Mouse (Mus musculus): ENCODE measurements at regions not wholly inside any gene's neighbourhood (a gene's known extent, or its start where the extent isn't known, plus 50 kb on each side); places are given as distances from the start of the nearest gene placed in this dataset.
A peak's percentile ranks its signal among the peaks of the same experiment; 100 is the strongest.

DNA sequence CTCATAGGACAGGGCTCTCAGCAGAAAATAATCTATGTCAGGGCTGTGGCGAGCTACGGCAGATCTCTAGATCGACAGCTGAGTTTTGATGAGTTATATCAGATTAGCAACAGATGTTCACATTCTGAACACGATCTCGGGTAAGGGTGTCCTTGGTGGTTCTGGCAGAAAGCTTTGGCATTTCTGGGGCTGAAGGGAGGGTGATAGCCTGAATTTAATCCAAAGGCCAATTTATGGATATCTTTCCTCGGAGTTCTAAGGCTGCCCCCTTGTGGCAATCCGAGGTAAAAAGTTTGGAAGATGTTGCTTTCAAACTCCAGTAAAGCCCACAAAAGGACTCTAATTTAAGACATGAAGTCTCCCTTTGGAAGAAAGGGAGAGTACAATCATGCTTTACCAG lies 101.3 kb upstream of the Luzp2 start:
- DNase-seq = peak; percentile 55

DNA sequence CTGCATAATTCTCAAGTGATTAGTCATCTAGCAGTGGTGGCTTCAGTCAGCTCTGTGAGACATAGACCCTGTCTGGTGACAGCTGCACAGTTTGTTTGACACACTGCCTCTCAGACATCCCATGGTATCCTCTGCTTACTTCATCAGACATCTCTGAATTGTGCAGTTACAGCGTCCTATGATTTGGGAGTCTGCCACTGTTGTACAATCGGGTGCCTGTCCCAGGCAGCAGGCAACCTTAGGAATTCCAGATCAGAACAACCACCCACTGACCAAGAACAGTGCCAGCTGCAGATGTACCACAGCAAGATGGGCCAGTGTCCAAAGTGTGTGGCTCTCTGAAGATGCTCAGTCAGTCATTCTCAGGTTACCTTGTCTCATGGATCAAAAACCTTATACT lies 100.4 kb upstream of the Luzp2 start:
- no peak for DNase-seq

DNA sequence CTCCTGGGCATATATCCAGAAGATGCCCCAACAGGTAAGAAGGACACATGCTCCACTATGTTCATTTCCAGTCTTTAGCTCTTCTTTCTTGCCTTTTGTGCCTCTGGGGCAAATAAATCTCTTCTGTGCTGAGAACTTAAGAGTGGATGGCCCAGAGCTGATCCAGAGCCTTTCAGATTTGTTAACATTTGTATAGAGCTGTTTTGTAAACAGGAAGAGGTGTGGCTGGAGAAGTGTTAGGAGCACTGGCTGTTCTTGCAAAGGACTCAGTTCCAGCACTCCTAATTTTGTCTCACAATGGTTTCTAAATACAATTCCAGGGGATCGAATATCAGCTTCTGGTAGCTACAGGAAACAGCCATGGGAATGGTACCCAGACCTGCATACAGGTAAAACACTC lies 68.0 kb upstream of the Luzp2 start:
- DNase-seq = no peak

DNA sequence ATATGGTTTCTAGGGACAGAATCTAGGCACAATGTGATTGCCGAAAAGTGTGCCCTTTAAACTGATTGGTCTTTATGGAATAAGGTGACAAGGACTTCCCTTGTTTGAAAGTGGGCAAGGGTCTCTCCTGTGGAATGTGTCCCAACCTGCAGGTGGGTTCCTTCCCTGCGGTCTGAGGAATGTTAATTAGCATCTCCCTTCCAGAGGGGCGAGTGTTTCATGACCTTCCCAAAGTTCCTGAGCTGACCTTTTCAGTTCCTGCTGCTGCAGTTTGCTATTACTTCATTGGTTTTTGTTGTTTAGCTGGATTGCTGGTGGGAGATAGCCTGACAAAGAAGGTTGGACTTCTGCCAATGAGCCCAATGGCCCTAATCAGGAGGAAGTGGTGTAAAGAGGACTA lies 66.6 kb upstream of the Luzp2 start:
- DNase-seq = no peak

DNA sequence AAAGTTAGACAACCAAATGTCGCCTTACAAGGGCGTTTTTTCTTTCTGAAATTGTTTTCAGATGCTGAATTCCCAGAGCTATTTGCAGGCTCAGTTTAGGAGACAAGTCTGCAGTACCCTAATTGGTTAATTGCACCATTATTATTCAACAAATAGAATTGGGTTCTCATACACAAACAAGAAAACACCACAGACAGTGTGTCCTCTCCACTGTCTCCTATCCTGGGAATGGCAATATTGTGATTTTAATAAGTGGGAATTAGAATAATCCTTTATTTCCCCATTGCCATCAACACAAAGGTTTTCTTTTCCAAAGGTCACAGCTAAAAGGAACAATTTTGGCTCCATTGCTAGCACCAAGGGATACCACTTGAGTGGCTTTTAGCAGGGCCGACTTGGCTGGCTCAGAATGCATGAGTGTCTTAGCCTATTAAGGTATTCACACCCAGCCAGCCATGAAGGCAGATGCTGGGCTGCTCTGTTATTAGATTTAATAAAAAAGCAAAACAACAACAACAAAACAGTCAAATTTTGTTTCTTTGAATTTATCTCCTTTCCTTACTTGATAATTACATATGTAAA lies 53.3 kb upstream of the Luzp2 start:
- no peak for DNase-seq

DNA sequence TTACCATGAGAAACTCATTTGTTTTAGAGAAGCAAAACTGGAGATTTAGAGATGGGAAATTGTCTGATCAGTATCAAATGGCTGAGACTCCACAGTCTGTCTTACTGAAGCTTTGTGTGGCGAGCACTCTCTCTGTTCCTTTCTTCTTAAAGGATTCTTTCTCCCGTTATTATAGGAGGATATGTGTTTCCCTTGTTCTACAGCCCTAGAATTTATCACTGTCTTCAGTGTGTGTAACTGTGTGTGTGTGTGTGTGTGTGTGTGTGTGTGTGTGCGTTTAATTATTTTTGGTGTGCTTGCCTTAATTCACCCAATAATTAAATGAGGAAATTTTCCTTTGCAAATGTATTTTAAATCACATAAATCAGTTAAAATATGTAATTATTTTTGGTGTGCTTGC lies 52.7 kb upstream of the Luzp2 start:
- no peak for DNase-seq

DNA sequence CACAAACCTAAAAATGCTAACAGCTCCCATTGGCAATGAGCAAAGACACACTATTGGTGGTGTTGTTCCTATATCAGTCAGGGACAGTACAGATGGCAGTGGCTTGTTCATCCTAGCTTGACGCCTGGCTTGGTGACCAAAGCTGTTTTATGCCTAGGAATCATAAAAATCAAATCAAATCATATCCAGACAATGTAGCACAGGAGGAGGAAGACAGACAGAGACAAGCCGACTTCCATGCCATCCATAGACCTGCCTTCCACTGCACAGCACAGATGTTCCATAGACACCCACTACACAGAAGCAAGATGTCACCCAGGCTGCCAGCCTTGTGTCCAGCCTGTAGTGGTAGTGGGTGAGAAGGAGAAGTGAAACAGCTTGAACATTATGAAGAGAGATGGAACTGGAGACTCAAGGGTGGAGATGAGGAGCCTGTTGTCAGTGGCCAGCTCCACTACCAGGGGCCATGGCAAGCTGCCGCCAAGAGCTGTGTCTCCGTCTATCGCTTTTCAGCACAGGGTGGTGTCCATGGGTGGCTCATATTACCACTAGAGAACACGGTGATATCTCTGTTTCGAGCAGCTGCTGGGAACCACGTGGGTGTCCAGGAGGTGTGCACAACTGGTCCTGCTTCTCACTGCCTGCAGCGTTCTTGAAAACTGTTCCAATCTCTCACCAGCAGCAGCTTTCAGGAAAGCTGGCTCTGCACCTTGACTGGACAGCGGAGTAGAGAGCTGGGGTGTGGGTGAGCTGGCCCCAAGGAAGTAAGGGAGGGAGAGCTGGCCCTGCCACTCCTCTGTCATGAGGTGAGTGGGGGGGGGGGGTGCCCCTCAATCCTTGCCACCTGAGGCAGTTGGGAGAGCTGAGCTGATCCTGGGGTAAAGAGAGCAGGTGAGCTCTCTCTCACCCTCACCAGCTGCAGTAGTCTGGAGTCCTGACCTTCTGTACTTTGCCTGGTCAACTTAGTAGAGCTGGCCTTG lies 51.5 kb upstream of the Luzp2 start:
- no peak for DNase-seq
